Mouse (Mus musculus): ENCODE data around the gene Vmn1r206. TPM values are rescaled to one million over a fixed set of nuclear protein-coding genes. Genes with fewer than 3 reads are reported as not detected.
"Not testable (repeated sequence)": the region's sequence is repeated elsewhere in the genome, so short reads cannot be mapped to it uniquely, and the experiment has no call there.

The Vmn1r206 gene
- not detected in 2 replicates for polyA plus RNA-seq (2012; rRNA removed)

DNA sequence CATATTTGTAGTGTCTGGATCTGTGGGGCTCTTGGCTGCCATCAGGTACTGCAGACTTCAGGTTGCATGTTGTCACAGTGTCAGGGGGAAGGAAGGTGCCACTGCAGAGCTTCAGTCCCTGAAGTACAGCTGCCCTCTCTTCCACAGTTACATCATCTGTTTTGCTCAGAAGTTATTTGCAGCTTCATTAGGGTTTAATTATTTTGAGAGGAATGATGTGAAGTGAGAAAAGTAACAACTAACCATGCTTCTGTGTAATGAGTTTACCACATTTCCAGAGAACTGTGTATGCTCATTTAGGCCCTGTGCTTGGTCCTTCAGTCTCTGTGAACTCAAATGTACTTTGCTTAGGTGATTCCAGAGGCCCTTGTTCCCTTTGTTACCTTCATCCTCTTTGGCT is at the start of gene Vmn1r206:
Gene Vmn1r206 (minus strand): TSS at position 101 of the 400 bp plus-strand sequence.
- H3K4me1 ChIP-seq (ENCODE audit: control insufficient read depth, insufficient read depth, insufficient read length, low read length); H3K36me3 ChIP-seq (ENCODE audit: control insufficient read depth, insufficient read depth, low read length); H3K4me3 ChIP-seq (ENCODE audit: low read depth, low read length); H3K27me3 ChIP-seq (ENCODE audit: control insufficient read depth, insufficient read depth, low read length); H3K27ac ChIP-seq (ENCODE audit: insufficient read depth, low read depth, low read length): not testable (repeated sequence)

GRCm38 (mm10) chr13:22592900-22593299 is 31.2 kb downstream of the Vmn1r206 start, which contains the start of gene Vmn1r205:
Gene Vmn1r205, minus strand, starts transcription at chr13:22593000.
- Histone ChIP-seq H3K36me3 (ENCODE audit: control insufficient read depth, insufficient read depth, low read length) (no peaks in the 10 kb centered on the region), H3K27me3 (ENCODE audit: control insufficient read depth, insufficient read depth, low read length) (no peaks in the 10 kb centered on the region), H3K4me3 (ENCODE audit: low read depth, low read length) (no peak within 1 kb of the TSS), H3K4me1 (ENCODE audit: control insufficient read depth, insufficient read depth, insufficient read length, low read length) (no peaks in the 10 kb centered on the region), H3K27ac (ENCODE audit: insufficient read depth, low read depth, low read length) (no peak within 1 kb of the TSS)
- no peak for TF ChIP-seq POLR2A (IDR thresholded peaks at IDR 0.05; ENCODE audit: low read depth, low read length)
- no peak for TF ChIP-seq CTCF (IDR thresholded peaks at IDR 0.05; ENCODE audit: extremely low read depth, insufficient read length, insufficient replicate concordance, low read depth, low read length)
- WGBS: 83% methylated on average over 3 of the region's 3 CpGs

DNA sequence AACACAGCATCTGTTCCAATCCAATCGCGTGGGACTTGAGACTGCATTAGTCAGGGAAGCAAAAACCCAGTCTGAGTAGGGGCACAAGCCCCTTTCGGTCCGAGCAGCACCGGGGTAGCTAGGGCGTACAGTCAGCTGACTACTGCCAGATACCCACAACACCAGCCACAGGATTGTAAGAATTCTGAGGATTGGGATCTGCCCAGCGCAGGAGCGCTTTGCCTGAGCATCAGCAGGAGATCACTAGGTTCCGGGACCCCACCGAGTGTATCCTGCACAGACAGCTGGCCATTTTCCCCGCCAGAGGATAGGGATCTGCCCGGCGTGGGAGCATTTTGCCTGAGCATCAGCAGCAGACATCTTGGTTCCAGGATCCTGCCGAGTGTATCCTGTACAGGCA is 40.7 kb downstream of the Vmn1r206 start:
- not testable (repeated sequence) for H3K27ac ChIP-seq (ENCODE audit: insufficient read depth, low read depth, low read length); H3K27me3 ChIP-seq (ENCODE audit: control insufficient read depth, insufficient read depth, low read length); H3K36me3 ChIP-seq (ENCODE audit: control insufficient read depth, insufficient read depth, low read length); H3K4me3 ChIP-seq (ENCODE audit: low read depth, low read length); H3K4me1 ChIP-seq (ENCODE audit: control insufficient read depth, insufficient read depth, insufficient read length, low read length)
- 75% methylated on average over 14 of the region's 14 CpGs for WGBS

- not testable (repeated sequence) for H3K4me1 ChIP-seq (ENCODE audit: control insufficient read depth, insufficient read depth, insufficient read length, low read length); H3K4me3 ChIP-seq (ENCODE audit: low read depth, low read length); H3K36me3 ChIP-seq (ENCODE audit: control insufficient read depth, insufficient read depth, low read length); H3K27ac ChIP-seq (ENCODE audit: insufficient read depth, low read depth, low read length); H3K27me3 ChIP-seq (ENCODE audit: control insufficient read depth, insufficient read depth, low read length)
- 59% methylated on average over 3 of the region's 3 CpGs for WGBS
Observed at GRCm38 (mm10) chr13:22574911-22575310, 49.1 kb downstream of the Vmn1r206 start.

Other genes with a start within 250 kb of the Vmn1r206 start
- not detected in 2 replicates for gene Vmn1r199, start 244.4 kb downstream of the Vmn1r206 start, polyA plus RNA-seq (2012; rRNA removed)
- gene Vmn1r200, start 233.9 kb downstream of the Vmn1r206 start, polyA plus RNA-seq (2012; rRNA removed): not detected in 2 replicates
- not detected in 2 replicates for gene Vmn1r201, start 152.3 kb downstream of the Vmn1r206 start, polyA plus RNA-seq (2012; rRNA removed)
- gene Vmn1r202, start 118.9 kb downstream of the Vmn1r206 start, polyA plus RNA-seq (2012; rRNA removed): not detected in 2 replicates
- not detected in 2 replicates for gene Vmn1r203, start 106.1 kb downstream of the Vmn1r206 start, polyA plus RNA-seq (2012; rRNA removed)
- not detected in 2 replicates for gene Vmn1r204, start 71.1 kb downstream of the Vmn1r206 start, polyA plus RNA-seq (2012; rRNA removed)
- gene Vmn1r205, start 31.3 kb downstream of the Vmn1r206 start, polyA plus RNA-seq (2012; rRNA removed): not detected in 2 replicates
- not detected in 2 replicates for gene Vmn1r207-ps, start 105.4 kb upstream of the Vmn1r206 start, polyA plus RNA-seq (2012; rRNA removed)
- not detected in 2 replicates for gene Vmn1r208, start 153.1 kb upstream of the Vmn1r206 start, polyA plus RNA-seq (2012; rRNA removed)
- not detected in 2 replicates for gene Vmn1r209, start 185.4 kb upstream of the Vmn1r206 start, polyA plus RNA-seq (2012; rRNA removed)
- not detected in 2 replicates for gene Vmn1r210, start 207.1 kb upstream of the Vmn1r206 start, polyA plus RNA-seq (2012; rRNA removed)
- not detected in 2 replicates for gene Vmn1r211, start 233.3 kb upstream of the Vmn1r206 start, polyA plus RNA-seq (2012; rRNA removed)

Measured in small intestine, adult 2 months (tissue).